Mouse (Mus musculus) heart, postnatal 10 days (tissue): ENCODE measurements around the gene Sec24c. TPM values are rescaled to one million over a fixed set of nuclear protein-coding genes. Genes with fewer than 3 reads are reported as not detected.
"Not testable (repeated sequence)": the region's sequence is repeated elsewhere in the genome, so short reads cannot be mapped to it uniquely, and the experiment has no call there.

Experiments
- DNase-seq, 2 experiments: peaks; one replicate each; pipeline ENCODE4 v3.0.0; 2021
- intact Hi-C: fragments of 180-260 bp; cut with DNase I; formaldehyde crosslinking; loops from one replicate; pipeline ENCODE4 v1.15.1; 2025
- total RNA-seq, 2 experiments: library from RNA; stranded (reverse); gene quantifications; 2 replicates each; pipeline ENCODE4 v1.2.3; 2021

Gene Sec24c
- total RNA-seq: 100 to 1,000 TPM; 103 to 105 TPM

- intact Hi-C loops: no loop called here
- peak; percentile 99 to 100 for DNase-seq
Measured at GRCm38 (mm10) chr14:20674064-20674833, at the start of gene Sec24c. Sec24c (plus strand) TSS chr14:20674308.

- intact Hi-C loops: loop anchor here (5.0 kb wide), 1 partner anchor 39 kb away; no protein-coding TSS in a partner anchor
- DNase-seq: no peak
Measured at GRCm38 (mm10) chr14:20626447-20626846, 47.7 kb upstream of the Sec24c start.

- no peak for DNase-seq
- intact Hi-C loops: loop anchor here (5.0 kb wide), 1 partner anchor 40 kb away; no protein-coding TSS in a partner anchor
Measured at GRCm38 (mm10) chr14:20626971-20627370, 47.1 kb upstream of the Sec24c start.

- no peak for DNase-seq
- intact Hi-C loops: no loop called here
Measured at GRCm38 (mm10) chr14:20631253-20631652, 42.9 kb upstream of the Sec24c start.

GRCm38 (mm10) chr14:20635546-20635945, 38.6 kb upstream of the Sec24c start:
- no peak for DNase-seq
- intact Hi-C loops: no loop called here

- intact Hi-C loops, DNase-seq: not testable (repeated sequence)
Measured at GRCm38 (mm10) chr14:20636968-20637367, 37.1 kb upstream of the Sec24c start.

- no peak for DNase-seq
- intact Hi-C loops: no loop called here
Measured at GRCm38 (mm10) chr14:20637818-20638574, 36.1 kb upstream of the Sec24c start.

- DNase-seq: no peak
- intact Hi-C loops: no loop called here
Measured at GRCm38 (mm10) chr14:20638702-20639101, 35.4 kb upstream of the Sec24c start.

- DNase-seq: no peak
- intact Hi-C loops: loop anchor here (5.0 kb wide), 1 partner anchor 63 kb away; no protein-coding TSS in a partner anchor
Measured at GRCm38 (mm10) chr14:20639918-20640619, 34.0 kb upstream of the Sec24c start.

GRCm38 (mm10) chr14:20640644-20641437, 33.3 kb upstream of the Sec24c start, which contains the start of gene Usp54:
Usp54 (minus strand) TSS chr14:20641063.
- intact Hi-C loops: loop anchor here (5.0 kb wide), 1 partner anchor 64 kb away; no protein-coding TSS in a partner anchor

GRCm38 (mm10) chr14:20641438-20641875, 32.7 kb upstream of the Sec24c start:
- no peak for DNase-seq
- intact Hi-C loops: loop anchor here (5.0 kb wide), 1 partner anchor 64 kb away; no protein-coding TSS in a partner anchor

More at GRCm38 (mm10) chr14:20640644-20641437, 33.3 kb upstream of the Sec24c start, which contains the start of gene Usp54:
- peak; percentile 98 for DNase-seq

- intact Hi-C loops: no loop called here
Measured at GRCm38 (mm10) chr14:20645547-20645946, 28.6 kb upstream of the Sec24c start.

GRCm38 (mm10) chr14:20646381-20646780, 27.7 kb upstream of the Sec24c start:
- DNase-seq: no peak
- intact Hi-C loops: no loop called here

More at GRCm38 (mm10) chr14:20645547-20645946, 28.6 kb upstream of the Sec24c start:
- DNase-seq: peak in 1 of 2 experiments; percentile 16

GRCm38 (mm10) chr14:20651000-20651399, 23.1 kb upstream of the Sec24c start:
- peak; percentile 49 to 56 for DNase-seq
- intact Hi-C loops: no loop called here

- intact Hi-C loops: no loop called here
- no peak for DNase-seq
Measured at GRCm38 (mm10) chr14:20651722-20652256, 22.3 kb upstream of the Sec24c start.

- DNase-seq: peak in 1 of 2 experiments; percentile 43
- intact Hi-C loops: no loop called here
Measured at GRCm38 (mm10) chr14:20654690-20655421, 19.3 kb upstream of the Sec24c start.

- no peak for DNase-seq
- intact Hi-C loops: no loop called here
Measured at GRCm38 (mm10) chr14:20655731-20656130, 18.4 kb upstream of the Sec24c start.

GRCm38 (mm10) chr14:20656361-20656760, 17.7 kb upstream of the Sec24c start, which contains the start of gene Myoz1:
Myoz1 (minus strand) TSS chr14:20656540.
- DNase-seq: peak in 1 of 2 experiments; percentile 40
- intact Hi-C loops: no loop called here
